In genomic region chr15:28109916-28110315, GRCm38 (mm10) we compare ENCODE assay signal across 12 mouse cellular contexts.
DNase-seq lines count a peak whose midpoint lies in the region; ATAC-seq and TF ChIP-seq lines count a peak whose summit lies in the region.
"Had no signal": no experiment of that assay in that cellular context is flagged by ENCODE, and none has a peak within 500 bp of the region (broad histone marks: within the 10 kb centered on the region; RNA-seq: fewer than 3 reads in every experiment).

No protein-coding gene starts in this region.

- no peak overlapping the region for H3K4me3 ChIP-seq in lung, postnatal 0 days (ENCODE audit: low read depth, low read length)
- no peak overlapping the region for H3K4me3 ChIP-seq in liver, embryonic 12.5 days
- H3K4me3 ChIP-seq: liver, embryonic 13.5 days had no signal

- no peaks in the 10 kb centered on the region for H3K27me3 ChIP-seq in lung, postnatal 0 days (replicated peaks; ENCODE audit: insufficient read depth, low read length)
- no peaks in the 10 kb centered on the region for H3K27me3 ChIP-seq in liver, embryonic 12.5 days (replicated peaks)
- H3K27me3 ChIP-seq: liver, embryonic 13.5 days had no signal

- H3K36me3 ChIP-seq in lung, postnatal 0 days (ENCODE audit: insufficient read depth, low read length), result no peaks in the 10 kb centered on the region
- no peaks in the 10 kb centered on the region for H3K36me3 ChIP-seq in liver, embryonic 12.5 days
- H3K36me3 ChIP-seq: liver, embryonic 13.5 days had no signal

- H3K9me3 ChIP-seq in lung, postnatal 0 days (ENCODE audit: low read length), result no peaks in the 10 kb centered on the region
- no peaks in the 10 kb centered on the region for H3K9me3 ChIP-seq in liver, embryonic 12.5 days (replicated peaks)
- H3K9me3 ChIP-seq: liver, embryonic 13.5 days had no signal

- TF ChIP-seq EP300 in lung, postnatal 0 days (IDR thresholded peaks at IDR 0.05), result no peak

- H3K4me1 ChIP-seq in lung, postnatal 0 days (ENCODE audit: insufficient read depth, low read depth, low read length), result no peaks in the 10 kb centered on the region
- H3K4me1 ChIP-seq in liver, embryonic 12.5 days, result no peaks in the 10 kb centered on the region
- H3K4me1 ChIP-seq: liver, embryonic 13.5 days had no signal

- no peak overlapping the region for H3K9ac ChIP-seq in lung, postnatal 0 days (replicated peaks; ENCODE audit: low read depth)
- no peak overlapping the region for H3K9ac ChIP-seq in liver, embryonic 12.5 days
- H3K9ac ChIP-seq: liver, embryonic 13.5 days had no signal

- no peak overlapping the region for H3K4me2 ChIP-seq in lung, postnatal 0 days (replicated peaks; ENCODE audit: low read depth, low read length)
- H3K4me2 ChIP-seq in liver, embryonic 12.5 days, result no peak overlapping the region
- H3K4me2 ChIP-seq: heart, embryonic 11.5 days; liver, embryonic 13.5 days had no signal

- TF ChIP-seq CTCF in lung, postnatal 0 days (IDR thresholded peaks at IDR 0.05), result no peak

- ATAC-seq in lung, postnatal 0 days, result no peak
- ATAC-seq in frontal cortex, adult (ENCODE audit: low TSS enrichment), result peak; percentile 99
- ATAC-seq in liver, embryonic 12.5 days, result no peak
- ATAC-seq: inflammation-experienced regulatory T-cells, adult 6 months had no signal

- WGBS in lung, postnatal 0 days, result 53% methylated on average over 8 of the region's 8 CpGs
- WGBS in liver, embryonic 12.5 days (ENCODE audit: insufficient replicate concordance), result 74% methylated on average over 8 of the region's 8 CpGs

- peak; percentile 18 for DNase-seq in lung, postnatal 0 days (ENCODE audit: low spot score)
- no peak for DNase-seq in lung, postnatal 4 days
- peak; percentile 34 to 48 for DNase-seq in layer of hippocampus, postnatal 36 days
- DNase-seq in right cerebral cortex, postnatal 36 days (ENCODE audit: low spot score in 2 of 2), result peak; percentile 55 to 81
- DNase-seq in urinary bladder, adult 2 months (ENCODE audit: low spot score), result no peak
- no peak for DNase-seq in spleen, postnatal 4 days (ENCODE audit: low spot score in 2 of 2)
- DNase-seq: liver, embryonic 13.5 days; retina, postnatal 1 day had no signal

- H3K27ac ChIP-seq in lung, postnatal 0 days (ENCODE audit: low read length), result no peak overlapping the region
- H3K27ac ChIP-seq in liver, embryonic 12.5 days, result no peak overlapping the region
- H3K27ac ChIP-seq: liver, embryonic 13.5 days had no signal

Comparison
In these comparisons a context has a peak if more than half of its experiments do, and no peak if none do; other contexts are left out.
1. DNase-seq: peak in lung, postnatal 0 days (single experiment), layer of hippocampus, postnatal 36 days (2 of 2) and right cerebral cortex, postnatal 36 days (2 of 2); none in lung, postnatal 4 days (0 of 2), urinary bladder, adult 2 months (single experiment) and spleen, postnatal 4 days (0 of 2).